Mouse (Mus musculus): ENCODE data around the gene Cdk5r1. TPM values are rescaled to one million over a fixed set of nuclear protein-coding genes. Genes with fewer than 3 reads are reported as not detected.
A peak's percentile ranks its signal among the peaks of the same experiment; 100 is the strongest.
"Not testable (repeated sequence)": the region's sequence is repeated elsewhere in the genome, so short reads cannot be mapped to it uniquely, and the experiment has no call there.

The Cdk5r1 gene
- polyA plus RNA-seq (2016; fragmentation: Nextera tagmentation; extraction: Ambion mirVana) = 7.0 and 18.0 TPM in 2 replicates

- peak; percentile 88 for DNase-seq (ENCODE audit: low spot score)
- Histone ChIP-seq H3K27me3 (ENCODE audit: insufficient read depth, poor library complexity, severe bottlenecking) (peaks cover 62% of the 10 kb centered on the region), H3K36me3 (peaks cover 61% of the 10 kb centered on the region), H3K4me3 (peak within 1 kb of the TSS; percentile 68), H3K9me3 (no peaks in the 10 kb centered on the region), H3K4me1 (replicated peaks) (peaks cover 51% of the 10 kb centered on the region), H3K27ac (peak within 1 kb of the TSS; percentile 92)
- 1% methylated on average over 116 of the region's 116 CpGs for WGBS
Observed at GRCm38 (mm10) chr11:80476222-80477189, at the start of gene Cdk5r1. Cdk5r1 (plus strand) TSS chr11:80477023.

- H3K4me1 ChIP-seq (replicated peaks) = peaks cover 10% of the 10 kb centered on the region
- DNase-seq (ENCODE audit: low spot score) = peak; percentile 97
- H3K27ac ChIP-seq = peak within 1 kb of the TSS; percentile 97
- peak within 1 kb of the TSS; percentile 100 for H3K4me3 ChIP-seq
- H3K27me3 ChIP-seq (ENCODE audit: insufficient read depth, poor library complexity, severe bottlenecking) = no peaks in the 10 kb centered on the region
- peaks cover 18% of the 10 kb centered on the region for H3K36me3 ChIP-seq
- no peaks in the 10 kb centered on the region for H3K9me3 ChIP-seq
- WGBS = under 1% methylated on average over 58 of the region's 58 CpGs
Observed at GRCm38 (mm10) chr11:80428381-80429008, 48.3 kb upstream of the Cdk5r1 start, which contains the start of gene Psmd11. Psmd11 (plus strand) TSS chr11:80428615.

GRCm38 (mm10) chr11:80429009-80429475 lies 47.8 kb upstream of the Cdk5r1 start:
- Histone ChIP-seq H3K36me3 (peaks cover 24% of the 10 kb centered on the region), H3K4me3 (peak overlapping the region; percentile 100), H3K27ac (peak overlapping the region; percentile 97), H3K27me3 (ENCODE audit: insufficient read depth, poor library complexity, severe bottlenecking) (no peaks in the 10 kb centered on the region), H3K4me1 (replicated peaks) (peaks cover 10% of the 10 kb centered on the region), H3K9me3 (no peaks in the 10 kb centered on the region)
- 0% methylated on average over 37 of the region's 37 CpGs for whole genome bisulfite sequencing
- DNase-seq (ENCODE audit: low spot score) = no peak

GRCm38 (mm10) chr11:80429500-80430166 lies 47.2 kb upstream of the Cdk5r1 start:
- Histone ChIP-seq H3K4me1 (replicated peaks) (peaks cover 10% of the 10 kb centered on the region), H3K27ac (peak overlapping the region; percentile 97), H3K36me3 (peaks cover 29% of the 10 kb centered on the region), H3K9me3 (no peaks in the 10 kb centered on the region), H3K27me3 (ENCODE audit: insufficient read depth, poor library complexity, severe bottlenecking) (no peaks in the 10 kb centered on the region), H3K4me3 (peak overlapping the region; percentile 100)
- WGBS = 63% methylated on average over 14 of the region's 14 CpGs
- DNase-seq (ENCODE audit: low spot score) = no peak

GRCm38 (mm10) chr11:80430366-80430910 lies 46.4 kb upstream of the Cdk5r1 start:
- H3K36me3 ChIP-seq = peaks cover 37% of the 10 kb centered on the region
- no peaks in the 10 kb centered on the region for H3K27me3 ChIP-seq (ENCODE audit: insufficient read depth, poor library complexity, severe bottlenecking)
- H3K27ac ChIP-seq = no peak overlapping the region
- H3K4me3 ChIP-seq = no peak overlapping the region
- H3K4me1 ChIP-seq (replicated peaks) = peaks cover 10% of the 10 kb centered on the region
- no peaks in the 10 kb centered on the region for H3K9me3 ChIP-seq
- DNase-seq (ENCODE audit: low spot score) = no peak
- 97% methylated on average over 3 of the region's 3 CpGs for WGBS

- DNase-seq (ENCODE audit: low spot score) = no peak
- no peak overlapping the region for H3K4me3 ChIP-seq
- no peaks in the 10 kb centered on the region for H3K4me1 ChIP-seq (replicated peaks)
- H3K27me3 ChIP-seq (ENCODE audit: insufficient read depth, poor library complexity, severe bottlenecking) = no peaks in the 10 kb centered on the region
- no peak overlapping the region for H3K27ac ChIP-seq
- 91% methylated on average over 3 of the region's 3 CpGs for WGBS
- no peaks in the 10 kb centered on the region for H3K9me3 ChIP-seq
- peaks cover 99% of the 10 kb centered on the region for H3K36me3 ChIP-seq
Observed at GRCm38 (mm10) chr11:80446916-80447315, 29.9 kb upstream of the Cdk5r1 start.

- 93% methylated on average over 2 of the region's 2 CpGs for WGBS
- Histone ChIP-seq H3K36me3 (peaks cover 98% of the 10 kb centered on the region), H3K4me1 (replicated peaks) (no peaks in the 10 kb centered on the region), H3K4me3 (no peak overlapping the region), H3K27ac (no peak overlapping the region), H3K27me3 (ENCODE audit: insufficient read depth, poor library complexity, severe bottlenecking) (no peaks in the 10 kb centered on the region), H3K9me3 (no peaks in the 10 kb centered on the region)
- no peak for DNase-seq (ENCODE audit: low spot score)
Observed at GRCm38 (mm10) chr11:80449859-80450258, 27.0 kb upstream of the Cdk5r1 start.

- WGBS = 92% methylated on average over 3 of the region's 3 CpGs
- H3K4me1 ChIP-seq (replicated peaks) = no peaks in the 10 kb centered on the region
- peaks cover 97% of the 10 kb centered on the region for H3K36me3 ChIP-seq
Observed at GRCm38 (mm10) chr11:80452242-80452641, 24.6 kb upstream of the Cdk5r1 start.

GRCm38 (mm10) chr11:80453198-80453597 lies 23.6 kb upstream of the Cdk5r1 start:
- no peaks in the 10 kb centered on the region for H3K27me3 ChIP-seq (ENCODE audit: insufficient read depth, poor library complexity, severe bottlenecking)
- no peak for DNase-seq (ENCODE audit: low spot score)
- H3K27ac ChIP-seq = no peak overlapping the region
- H3K4me3 ChIP-seq = no peak overlapping the region
- H3K9me3 ChIP-seq = no peaks in the 10 kb centered on the region
- H3K36me3 ChIP-seq = peaks cover 97% of the 10 kb centered on the region
- 98% methylated on average over 1 of the region's 1 CpGs for WGBS
- no peaks in the 10 kb centered on the region for H3K4me1 ChIP-seq (replicated peaks)

More at GRCm38 (mm10) chr11:80452242-80452641, 24.6 kb upstream of the Cdk5r1 start:
- H3K27ac ChIP-seq = no peak overlapping the region
- no peak for DNase-seq (ENCODE audit: low spot score)
- no peak overlapping the region for H3K4me3 ChIP-seq
- no peaks in the 10 kb centered on the region for H3K9me3 ChIP-seq
- H3K27me3 ChIP-seq (ENCODE audit: insufficient read depth, poor library complexity, severe bottlenecking) = no peaks in the 10 kb centered on the region

GRCm38 (mm10) chr11:80463605-80464130 lies 13.2 kb upstream of the Cdk5r1 start:
- not testable (repeated sequence) for H3K9me3 ChIP-seq; H3K4me1 ChIP-seq (replicated peaks); H3K27me3 ChIP-seq (ENCODE audit: insufficient read depth, poor library complexity, severe bottlenecking); DNase-seq (ENCODE audit: low spot score); H3K4me3 ChIP-seq; H3K27ac ChIP-seq
- WGBS = 87% methylated on average over 4 of the region's 4 CpGs
- peaks cover 93% of the 10 kb centered on the region for H3K36me3 ChIP-seq

- Histone ChIP-seq H3K27ac (no peak overlapping the region), H3K4me3 (no peak overlapping the region), H3K4me1 (replicated peaks) (peaks cover 14% of the 10 kb centered on the region), H3K9me3 (no peaks in the 10 kb centered on the region), H3K36me3 (peaks cover 79% of the 10 kb centered on the region), H3K27me3 (ENCODE audit: insufficient read depth, poor library complexity, severe bottlenecking) (peaks cover 31% of the 10 kb centered on the region)
- DNase-seq (ENCODE audit: low spot score) = no peak
- WGBS = 86% methylated on average over 16 of the region's 16 CpGs
Observed at GRCm38 (mm10) chr11:80471836-80472605, 4.8 kb upstream of the Cdk5r1 start.

Data from hindbrain, embryonic 10.5 days (tissue).